Mouse (Mus musculus) embryonic stem cell, embryonic (primary cell): ENCODE results near the gene Jade3.

Experiments
- CTCF ChIA-PET, 4 experiments: fragments of 300-600 bp in 2 of 4; fragments of 350-600 bp in 2 of 4; sonication (Branson Sonifier 250); formaldehyde crosslinking; loops; one replicate each; lab custom pipeline; 2022; ENCODE audit warnings: inconsistent platforms in 2 of 4; lab: Charles Lee
- POLR2A ChIA-PET, 4 experiments: fragments of 300-600 bp in 2 of 4; fragments of 350-600 bp in 2 of 4; sonication (Branson Sonifier 250); formaldehyde crosslinking; loops; one replicate each; lab custom pipeline; 2022; ENCODE audit warnings: antibody characterized with exemption in 4 of 4, inconsistent platforms in 1 of 4; lab: Charles Lee

Jade3 gene

DNA sequence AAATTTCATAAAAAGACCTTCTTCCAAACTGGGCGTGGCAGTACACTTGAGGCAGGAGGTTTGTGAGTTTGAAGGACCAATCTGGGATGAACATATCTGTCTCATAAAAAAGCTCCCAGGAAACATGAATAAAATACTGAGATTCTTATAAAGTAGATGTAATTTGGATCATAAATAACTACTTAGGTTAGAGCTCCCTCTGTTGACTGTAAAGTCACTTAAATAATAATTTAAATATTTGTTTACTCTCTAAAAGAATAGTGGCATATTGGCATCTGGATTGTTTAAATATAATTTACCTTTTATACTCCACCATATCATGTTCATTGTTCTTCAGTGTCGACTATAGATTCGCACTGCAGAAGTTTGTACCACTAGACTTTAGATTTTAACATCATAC, 72.2 kb downstream of the Jade3 start:
- POLR2A ChIA-PET = no interaction called here
- CTCF ChIA-PET = no interaction called here

DNA sequence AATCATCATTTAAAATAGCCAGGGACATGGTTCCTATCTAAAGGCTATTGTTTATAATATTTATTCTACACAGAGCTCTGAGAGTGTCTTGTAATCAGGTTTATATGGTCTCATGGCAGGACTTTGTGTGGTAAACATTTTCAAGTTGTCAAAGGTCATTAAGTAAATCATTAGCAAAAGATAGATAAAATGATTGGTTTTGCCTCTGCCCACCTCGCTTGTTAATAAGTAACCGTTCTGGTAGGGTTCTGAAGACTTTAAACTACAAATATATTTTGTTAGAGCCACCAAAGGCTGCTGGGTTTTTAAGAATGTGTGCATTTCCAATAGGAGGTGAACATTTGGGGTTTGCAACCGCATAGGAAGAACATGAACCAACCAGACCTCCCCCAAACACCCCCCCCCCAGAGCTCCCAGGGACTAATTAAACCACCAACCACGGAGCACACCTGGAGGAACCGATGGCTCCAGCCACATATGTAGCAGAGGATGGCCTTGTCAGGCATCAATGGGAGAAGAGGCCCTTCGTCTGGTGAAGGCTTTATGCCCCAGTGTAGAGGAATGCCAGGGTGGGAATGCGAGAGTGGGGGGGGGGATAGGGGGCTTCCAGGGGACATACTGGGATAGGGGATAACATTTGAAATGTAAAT, 94.9 kb downstream of the Jade3 start:
- ChIA-PET CTCF (no interaction called here), POLR2A (no interaction called here)

- ChIA-PET POLR2A (no interaction called here), CTCF (no interaction called here)
These were observed 96.1 kb downstream of the Jade3 start for GRCm38 (mm10) chrX:20521578-20521977.

DNA sequence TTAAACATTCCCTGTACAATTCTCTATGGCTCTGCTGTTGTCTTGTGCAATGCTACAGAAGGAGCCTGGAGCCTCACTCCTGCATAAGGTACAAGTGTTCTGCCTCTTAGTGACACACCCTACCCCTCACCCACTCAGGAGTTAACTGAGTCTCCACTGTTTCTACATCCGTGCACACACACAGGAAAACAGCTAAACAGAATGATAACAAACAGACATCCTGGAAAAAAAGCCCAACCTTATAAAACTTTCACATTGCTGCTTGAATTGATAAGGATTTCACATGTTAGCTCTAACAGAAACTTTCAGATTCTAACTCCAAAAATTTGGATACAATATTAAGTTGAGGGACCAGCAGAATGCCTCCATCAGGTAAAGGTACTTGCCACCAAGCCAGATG, 107.1 kb downstream of the Jade3 start:
- POLR2A ChIA-PET = no interaction called here
- CTCF ChIA-PET = no interaction called here

DNA sequence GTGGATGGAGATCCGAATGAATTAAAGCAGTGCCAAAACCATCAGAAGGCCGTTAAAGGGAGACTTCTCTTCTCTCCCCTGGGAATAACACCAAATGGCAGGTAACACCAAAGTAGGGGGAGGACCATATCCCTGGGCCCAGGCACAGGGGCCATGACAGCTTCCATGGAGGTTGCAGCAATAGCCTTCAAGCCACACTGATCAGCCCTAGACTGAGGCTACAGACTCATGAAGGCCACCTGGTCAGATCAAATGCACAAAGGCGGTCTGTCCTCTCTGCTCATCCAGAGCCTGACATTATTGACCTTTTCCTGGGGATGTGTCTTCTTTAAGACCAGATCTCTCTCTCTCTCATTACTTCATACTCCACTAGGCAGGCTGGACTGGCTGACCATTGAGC, 118.4 kb downstream of the Jade3 start:
- POLR2A ChIA-PET = no interaction called here
- CTCF ChIA-PET = no interaction called here

GRCm38 (mm10) chrX:20547609-20548008, 122.1 kb downstream of the Jade3 start:
- ChIA-PET CTCF (interaction anchor here in 1 of 4 experiments (0.6 kb wide), 1 partner anchor 15 kb away, joined by 3 read pairs; no protein-coding TSS in a partner anchor), POLR2A (no interaction called here)

DNA sequence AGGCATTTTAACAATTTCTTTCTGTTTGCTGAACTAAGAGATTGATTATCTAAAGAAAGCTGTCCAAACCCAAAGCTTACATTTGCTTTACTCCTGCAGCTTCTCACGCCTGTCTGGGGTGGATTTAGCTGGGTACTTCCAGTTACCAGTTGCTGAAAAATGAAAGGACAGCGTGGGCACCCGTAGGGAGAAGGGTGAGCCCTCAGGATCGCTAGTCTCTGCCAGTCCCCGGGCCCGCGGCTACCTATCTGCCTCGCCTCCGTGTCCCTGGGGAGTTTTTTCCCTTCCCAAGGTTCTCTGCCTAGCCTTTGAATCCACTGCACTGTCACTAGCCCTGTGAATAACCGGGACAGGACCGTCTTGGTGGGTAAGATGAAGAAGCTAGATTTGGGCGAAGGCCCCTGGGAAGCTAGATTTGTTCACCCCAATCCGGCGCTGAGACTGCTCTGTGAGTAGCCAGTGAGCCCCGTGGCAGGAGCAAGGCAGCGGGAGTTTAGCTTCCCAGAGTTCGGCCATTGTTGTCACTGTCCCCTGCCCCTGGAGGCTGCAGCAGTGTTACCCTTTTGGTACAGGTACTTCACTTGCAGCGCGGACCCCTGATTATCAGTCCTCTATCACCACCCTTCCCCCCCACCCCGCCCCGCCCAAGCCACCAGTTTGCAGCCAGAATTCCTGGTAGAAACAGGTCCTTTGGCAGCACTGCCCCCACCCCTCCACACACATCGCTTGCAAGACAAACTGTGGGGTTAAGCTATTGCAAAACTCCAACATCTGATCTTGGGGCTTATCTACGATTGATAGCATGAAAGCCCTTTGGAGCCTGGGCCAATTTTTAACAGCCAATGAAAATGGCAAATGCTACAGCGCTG, 122.8 kb downstream of the Jade3 start:
- CTCF ChIA-PET = interaction anchor here in 2 of 4 experiments (0.6 kb wide), 3 partner anchors 14 to 40 kb away, joined by 3 to 4 read pairs (median 3); no protein-coding TSS in a partner anchor

GRCm38 (mm10) chrX:20548880-20549440, 123.5 kb downstream of the Jade3 start:
- POLR2A ChIA-PET = interaction anchor here in 3 of 4 experiments (0.5 to 1.5 kb wide), 5 partner anchors 8 to 249 kb away, joined by 3 to 5 read pairs (median 3); partner anchors contain the start of genes Ndufb11 (in 1 of the 3), Rbm10 (in 1 of the 3) and Rp2 (in 1 of the 3)
- CTCF ChIA-PET = interaction anchor here in 1 of 4 experiments (0.6 kb wide), 1 partner anchor 37 kb away, joined by 3 read pairs; no protein-coding TSS in a partner anchor

More for the DNA sequence above, 122.8 kb downstream of the Jade3 start:
- POLR2A ChIA-PET = interaction anchor here in 3 of 4 experiments (0.5 to 1.5 kb wide), 6 partner anchors 9 to 250 kb away, joined by 3 to 5 read pairs (median 3); partner anchors contain the start of genes Ndufb11 (in 1 of the 3), Rbm10 (in 1 of the 3) and Rp2 (in 1 of the 3)

DNA sequence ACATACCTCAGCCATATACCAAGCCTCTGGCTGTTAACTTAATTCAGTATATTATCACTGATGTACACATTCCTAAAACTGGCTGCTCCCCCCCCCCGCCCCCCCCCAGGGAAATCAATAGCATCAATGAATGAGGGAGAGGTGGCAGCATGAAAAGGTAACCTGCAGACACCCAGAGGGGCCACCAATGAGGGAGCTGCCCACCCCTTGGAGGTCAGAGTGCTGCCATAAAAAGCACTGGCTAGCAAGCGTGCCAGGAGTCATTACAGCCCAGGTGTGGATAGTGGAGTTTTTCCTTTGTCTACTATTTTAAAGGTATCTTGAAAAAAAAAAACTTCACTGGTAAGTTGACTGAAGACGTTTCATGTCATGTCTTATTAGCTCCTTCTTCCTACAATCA, 124.0 kb downstream of the Jade3 start, which contains the start of gene Rgn:
Gene Rgn, plus strand, starts transcription at position 256 of the 400 bp plus-strand sequence.
- POLR2A ChIA-PET = interaction anchor here in 1 of 4 experiments (1.5 kb wide), 1 partner anchor 185 kb away, joined by 3 read pairs; the partner anchor contains the start of gene Rp2
- CTCF ChIA-PET = no interaction called here

GRCm38 (mm10) chrX:20552199-20552598, 126.7 kb downstream of the Jade3 start:
- CTCF ChIA-PET = no interaction called here
- POLR2A ChIA-PET = no interaction called here

DNA sequence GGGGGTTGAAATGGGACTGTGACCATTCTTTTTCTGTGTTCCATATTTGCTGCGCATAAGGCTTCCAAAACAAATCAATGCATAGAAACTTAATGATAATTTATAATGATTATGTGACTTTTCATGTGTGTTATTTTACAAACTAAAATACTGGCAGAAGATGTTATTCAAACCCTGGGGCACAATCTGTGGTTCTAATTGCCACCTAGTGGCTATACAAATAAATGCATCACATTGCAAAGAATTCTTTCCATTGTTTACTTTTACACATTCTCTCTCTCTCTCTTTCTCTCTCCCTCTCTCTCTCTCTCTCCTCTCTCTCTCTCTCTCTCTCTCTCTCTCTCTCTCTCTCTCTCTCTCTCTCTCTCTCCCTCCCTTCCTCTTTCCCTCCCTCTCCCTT, 136.4 kb downstream of the Jade3 start:
- POLR2A ChIA-PET = interaction anchor here in 1 of 4 experiments (0.7 kb wide), 1 partner anchor 258 kb away, joined by 6 read pairs; no protein-coding TSS in a partner anchor
- CTCF ChIA-PET = interaction anchor here in 1 of 4 experiments (0.9 to 1.4 kb wide), 2 partner anchors 14 to 401 kb away, joined by 3 to 4 read pairs; no protein-coding TSS in a partner anchor

DNA sequence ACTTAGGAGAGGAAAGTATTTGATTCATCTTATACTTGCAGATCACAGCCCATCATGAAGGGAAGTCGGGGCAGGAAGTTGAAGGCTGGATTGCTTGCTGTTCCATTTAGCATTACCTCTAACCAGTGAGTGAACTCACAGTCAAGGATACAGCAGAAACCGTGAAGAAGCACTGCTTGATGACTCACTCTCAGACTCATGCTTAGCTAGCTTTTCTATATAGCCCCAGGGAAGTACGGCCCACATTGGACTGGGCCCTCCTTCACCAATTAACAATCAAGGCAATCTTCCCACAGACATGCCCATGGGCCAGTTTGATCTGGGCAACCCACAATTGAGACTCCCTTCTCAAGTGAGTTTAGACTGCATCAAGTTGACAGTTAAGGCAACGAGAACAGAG, 138.5 kb downstream of the Jade3 start:
- ChIA-PET CTCF (no interaction called here), POLR2A (no interaction called here)
